Mouse (Mus musculus) forebrain, embryonic 11.5 days (tissue): Measurements from ENCODE around the gene Sdha. TPM values are rescaled to one million over a fixed set of nuclear protein-coding genes. Genes with fewer than 3 reads are reported as not detected.

Source experiments
- ATAC-seq: fragments of 200-750 bp; cut with Nextera tagmentation; replicated peaks from 2 replicates; pipeline ENCODE4 v1.8.0; 2017; ENCODE audit warnings: moderate TSS enrichment; ENCODE audit not compliant: low FRiP score
- DNase-seq: peaks from one replicate; pipeline ENCODE4 v3.0.0-alpha.2; 2017; ENCODE audit warnings: low spot score
- H3K27ac ChIP-seq: fragments of 300-500 bp; sonication (generic); 2 replicates; pipeline ENCODE4 v1.5.1; 2014; ENCODE audit warnings: low read depth, low read length
- H3K27me3 ChIP-seq: fragments of 300-500 bp; sonication (generic); 2 replicates; pipeline ENCODE4 v1.6.1; 2014; ENCODE audit warnings: mild to moderate bottlenecking, low read length, mixed read lengths; ENCODE audit not compliant: control insufficient read depth, insufficient read depth
- H3K36me3 ChIP-seq: fragments of 300-500 bp; sonication (generic); 2 replicates; pipeline ENCODE4 v1.6.1; 2014; ENCODE audit warnings: mild to moderate bottlenecking, low read length, moderate library complexity, mixed read lengths; ENCODE audit not compliant: control insufficient read depth, insufficient read depth
- H3K4me1 ChIP-seq: fragments of 300-500 bp; sonication (generic); replicated peaks from 2 replicates; pipeline ENCODE4 v1.6.1; 2014; ENCODE audit warnings: low read length, mixed read lengths; ENCODE audit not compliant: control insufficient read depth, insufficient read depth
- H3K4me2 ChIP-seq: fragments of 300-500 bp; sonication (generic); 2 replicates; pipeline ENCODE4 v1.6.1; 2014; ENCODE audit warnings: low read depth, mild to moderate bottlenecking, low read length, moderate library complexity, mixed read lengths; ENCODE audit not compliant: severe bottlenecking
- H3K4me3 ChIP-seq: fragments of 300-500 bp; sonication (generic); 2 replicates; pipeline ENCODE4 v1.5.1; 2014; ENCODE audit warnings: low read depth, low read length
- H3K9ac ChIP-seq: fragments of 300-500 bp; sonication (generic); 2 replicates; pipeline ENCODE4 v1.6.1; 2014; ENCODE audit warnings: low read length
- H3K9me3 ChIP-seq: fragments of 300-500 bp; sonication (generic); 2 replicates; pipeline ENCODE4 v1.6.1; 2016; ENCODE audit warnings: low read length, mixed read lengths; ENCODE audit not compliant: control insufficient read depth
- WGBS: fragments of 180-500 bp; shearing (Covaris S2); extraction: QIAGEN DNeasy Blood & Tissue Kit; methylation state at CpG from one replicate; pipeline ENCODE4 v1.1.7; 2014; 5-methylcytosine and 5-hydroxymethylcytosine counted together
- polyA plus RNA-seq: library from polyadenylated mRNA; unstranded; fragments of >200 nt; fragmentation: Nextera tagmentation; extraction: Ambion mirVana; gene quantifications from 2 replicates; pipeline ENCODE4 v1.2.1, GENCODE M21; 2014

Gene Sdha
- polyA plus RNA-seq, 1 experiment from 2014 or later = 249 TPM

- DNase-seq (no peak), ATAC-seq (no peak; the same call in 1 of the 2 replicates)
- Histone ChIP-seq H3K4me3 (peak overlapping the region; percentile 84), H3K4me2 (peak overlapping the region; percentile 54), H3K9me3 (no peaks in the 10 kb centered on the region), H3K4me1 (no peaks in the 10 kb centered on the region), H3K9ac (peak overlapping the region; percentile 79), H3K36me3 (no peaks in the 10 kb centered on the region; the same call in 1 of the 2 replicates), H3K27me3 (no peaks in the 10 kb centered on the region), H3K27ac (no peak overlapping the region)
- WGBS = 42% methylated on average over 4 of the region's 4 CpGs
Measured at GRCm38 (mm10) chr13:74316386-74316785, 33.7 kb downstream of the Sdha start.

GRCm38 (mm10) chr13:74314616-74315015 is 35.5 kb downstream of the Sdha start:
- Histone ChIP-seq H3K4me3 (no peak overlapping the region), H3K36me3 (no peaks in the 10 kb centered on the region; the same call in 1 of the 2 replicates), H3K4me2 (no peak overlapping the region), H3K4me1 (no peaks in the 10 kb centered on the region), H3K9me3 (no peaks in the 10 kb centered on the region), H3K27me3 (no peaks in the 10 kb centered on the region), H3K9ac (no peak overlapping the region), H3K27ac (no peak overlapping the region)
- WGBS = 95% methylated on average over 3 of the region's 3 CpGs
- ATAC-seq = no peak
- no peak for DNase-seq

GRCm38 (mm10) chr13:74305780-74306179 is 44.3 kb downstream of the Sdha start:
- H3K27me3 ChIP-seq = no peaks in the 10 kb centered on the region
- H3K4me1 ChIP-seq = no peaks in the 10 kb centered on the region
- 95% methylated on average over 1 of the region's 1 CpGs for WGBS
- ATAC-seq = no peak
- DNase-seq = no peak
- no peak overlapping the region for H3K9ac ChIP-seq
- H3K4me2 ChIP-seq = no peak overlapping the region
- H3K36me3 ChIP-seq = no peaks in the 10 kb centered on the region; the same call in 1 of the 2 replicates
- H3K4me3 ChIP-seq = no peak overlapping the region
- H3K9me3 ChIP-seq = no peaks in the 10 kb centered on the region
- no peak overlapping the region for H3K27ac ChIP-seq

- WGBS = 93% methylated on average over 6 of the region's 6 CpGs
- DNase-seq = no peak
Measured at GRCm38 (mm10) chr13:74305380-74305779, 44.7 kb downstream of the Sdha start.

GRCm38 (mm10) chr13:74302050-74303037 is 47.7 kb downstream of the Sdha start:
- WGBS = 89% methylated on average over 10 of the region's 10 CpGs
- Histone ChIP-seq H3K36me3 (no peaks in the 10 kb centered on the region; the same call in 1 of the 2 replicates), H3K9ac (no peak overlapping the region)

More at GRCm38 (mm10) chr13:74305380-74305779, 44.7 kb downstream of the Sdha start:
- Histone ChIP-seq H3K9me3 (no peaks in the 10 kb centered on the region), H3K27ac (no peak overlapping the region), H3K9ac (no peak overlapping the region), H3K4me1 (no peaks in the 10 kb centered on the region), H3K36me3 (no peaks in the 10 kb centered on the region; the same call in 1 of the 2 replicates), H3K4me2 (no peak overlapping the region), H3K27me3 (no peaks in the 10 kb centered on the region), H3K4me3 (no peak overlapping the region)
- no peak for ATAC-seq

GRCm38 (mm10) chr13:74301607-74301984 is 48.5 kb downstream of the Sdha start:
- H3K4me3 ChIP-seq = no peak overlapping the region
- H3K36me3 ChIP-seq = no peaks in the 10 kb centered on the region; the same call in 1 of the 2 replicates
- no peak overlapping the region for H3K27ac ChIP-seq
- WGBS = 80% methylated on average over 6 of the region's 6 CpGs
- H3K4me1 ChIP-seq = no peaks in the 10 kb centered on the region
- DNase-seq (no peak), ATAC-seq (peak; percentile 24; the same call in 1 of the 2 replicates)
- H3K27me3 ChIP-seq = no peaks in the 10 kb centered on the region
- no peaks in the 10 kb centered on the region for H3K9me3 ChIP-seq
- H3K4me2 ChIP-seq = no peak overlapping the region
- H3K9ac ChIP-seq = no peak overlapping the region

More at GRCm38 (mm10) chr13:74302050-74303037, 47.7 kb downstream of the Sdha start:
- ATAC-seq = no peak
- Histone ChIP-seq H3K27me3 (no peaks in the 10 kb centered on the region), H3K4me1 (no peaks in the 10 kb centered on the region), H3K9me3 (no peaks in the 10 kb centered on the region), H3K27ac (no peak overlapping the region), H3K4me3 (no peak overlapping the region), H3K4me2 (no peak overlapping the region)
- DNase-seq = no peak

- no peak overlapping the region for H3K4me3 ChIP-seq
- DNase-seq (peak; percentile 84), ATAC-seq (peak; percentile 75)
- H3K27ac ChIP-seq = no peak overlapping the region
- 40% methylated on average over 4 of the region's 4 CpGs for WGBS
- H3K4me1 ChIP-seq = no peaks in the 10 kb centered on the region
- no peaks in the 10 kb centered on the region for H3K27me3 ChIP-seq
- no peak overlapping the region for H3K4me2 ChIP-seq
- H3K36me3 ChIP-seq = no peaks in the 10 kb centered on the region; the same call in 1 of the 2 replicates
- H3K9ac ChIP-seq = no peak overlapping the region
- H3K9me3 ChIP-seq = no peaks in the 10 kb centered on the region
Measured at GRCm38 (mm10) chr13:74300925-74301606, 49.0 kb downstream of the Sdha start.

- H3K4me3 ChIP-seq = no peak overlapping the region
- no peak overlapping the region for H3K27ac ChIP-seq
- H3K9ac ChIP-seq = no peak overlapping the region
- H3K9me3 ChIP-seq = no peaks in the 10 kb centered on the region
- WGBS = 87% methylated on average over 7 of the region's 7 CpGs
- no peak overlapping the region for H3K4me2 ChIP-seq
- DNase-seq (no peak), ATAC-seq (no peak)
- peaks cover 2% of the 10 kb centered on the region; the same call in 1 of the 2 replicates for H3K27me3 ChIP-seq
- no peaks in the 10 kb centered on the region for H3K36me3 ChIP-seq
- no peaks in the 10 kb centered on the region for H3K4me1 ChIP-seq
Measured at GRCm38 (mm10) chr13:74296376-74296775, 53.7 kb downstream of the Sdha start.
